Mouse (Mus musculus) monocyte, adult 2 months (primary cell): ENCODE measurements around the gene Mrpl39.

ENCODE experiments used
- DNase-seq, 2 experiments: peaks; one replicate each; pipeline ENCODE4 v3.0.0; 2022; ENCODE audit warnings: low spot score in 2 of 2, low read depth in 1 of 2

The Mrpl39 gene

GRCm38 (mm10) chr16:84701041-84701440 is 34.5 kb downstream of the Mrpl39 start:
- DNase-seq: no peak

GRCm38 (mm10) chr16:84698708-84699107 is 36.8 kb downstream of the Mrpl39 start:
- no peak for DNase-seq

GRCm38 (mm10) chr16:84696178-84696577 is 39.4 kb downstream of the Mrpl39 start:
- DNase-seq: no peak

GRCm38 (mm10) chr16:84681991-84682390 is 53.6 kb downstream of the Mrpl39 start:
- DNase-seq: no peak

DNA sequence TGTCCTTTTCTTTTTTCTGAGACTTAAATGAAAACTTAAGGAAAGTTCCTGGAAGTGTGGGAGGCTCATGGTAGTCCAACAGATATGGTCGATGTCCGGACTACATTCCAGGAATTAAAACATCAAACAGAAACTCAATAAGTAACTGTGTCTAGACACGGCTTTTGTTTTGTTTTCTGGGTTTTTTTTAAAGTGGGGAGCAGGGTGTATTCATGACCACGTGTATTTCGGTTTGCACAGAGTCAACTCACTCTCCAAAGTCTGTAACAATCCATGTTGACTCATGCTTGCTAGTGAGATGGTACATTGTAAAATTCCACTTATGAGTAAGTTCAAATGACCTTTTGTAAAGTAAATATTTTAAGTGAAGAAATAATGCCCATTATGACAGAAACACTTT is 54.8 kb downstream of the Mrpl39 start:
- DNase-seq: no peak

GRCm38 (mm10) chr16:84677292-84677691 is 58.2 kb downstream of the Mrpl39 start:
- DNase-seq: no peak
